Mouse (Mus musculus): ENCODE results near the gene Hist1h2ah.

DNA sequence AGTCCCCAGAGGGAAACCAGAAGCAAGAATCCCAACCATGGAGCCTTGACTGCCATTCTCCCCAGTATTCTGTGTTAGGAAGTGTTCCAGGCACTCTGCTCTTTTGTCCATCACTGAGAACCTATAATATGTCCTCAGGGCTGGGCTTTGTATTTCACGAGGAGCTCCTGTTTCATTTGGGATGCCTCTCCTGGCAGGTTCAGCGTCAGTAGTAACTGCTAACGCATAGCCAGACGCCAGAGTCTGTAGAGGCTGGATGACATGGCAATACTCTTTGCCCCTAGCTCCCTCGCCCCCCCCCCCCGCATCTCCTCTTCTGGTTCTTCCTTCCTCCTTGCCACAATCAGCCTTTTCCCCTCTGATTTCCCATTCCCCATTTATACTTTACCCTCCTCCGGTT is 25.7 kb downstream of the Hist1h2ah start, which contains the start of gene Prss16:
- no peak for TF ChIP-seq EP300 (optimal IDR thresholded peaks at IDR 0.05)
- no peak for TF ChIP-seq CTCF (IDR thresholded peaks at IDR 0.05; ENCODE audit: low read depth)
